Mouse (Mus musculus): ENCODE data around the gene Pef1.
A peak's percentile ranks its signal among the peaks of the same experiment; 100 is the strongest.

Gene Pef1

GRCm38 (mm10) chr4:130095137-130095536 is 7.2 kb upstream of the Pef1 start:
- DNase-seq (ENCODE audit: low spot score): no peak

GRCm38 (mm10) chr4:130101183-130101582 is 1.2 kb upstream of the Pef1 start:
- DNase-seq (ENCODE audit: low spot score): no peak

GRCm38 (mm10) chr4:130103632-130104031 is 1.3 kb downstream of the Pef1 start:
- DNase-seq (ENCODE audit: low spot score): no peak

- no peak for DNase-seq (ENCODE audit: low spot score)
Observed at GRCm38 (mm10) chr4:130104584-130104983, 2.2 kb downstream of the Pef1 start.

GRCm38 (mm10) chr4:130107065-130107443 is 4.7 kb downstream of the Pef1 start:
- DNase-seq (ENCODE audit: low spot score): no peak

GRCm38 (mm10) chr4:130107444-130108131 is 5.2 kb downstream of the Pef1 start:
- DNase-seq (ENCODE audit: low spot score): peak; percentile 100

GRCm38 (mm10) chr4:130108929-130109328 is 6.6 kb downstream of the Pef1 start:
- no peak for DNase-seq (ENCODE audit: low spot score)

GRCm38 (mm10) chr4:130109666-130110065 is 7.3 kb downstream of the Pef1 start:
- DNase-seq (ENCODE audit: low spot score): no peak

- no peak for DNase-seq (ENCODE audit: low spot score)
Observed at GRCm38 (mm10) chr4:130110091-130110490, 7.7 kb downstream of the Pef1 start.

- DNase-seq (ENCODE audit: low spot score): no peak
Observed at GRCm38 (mm10) chr4:130112299-130112698, 9.9 kb downstream of the Pef1 start.

- no peak for DNase-seq (ENCODE audit: low spot score)
Observed at GRCm38 (mm10) chr4:130112732-130113131, 10.4 kb downstream of the Pef1 start.

- no peak for DNase-seq (ENCODE audit: low spot score)
Observed at GRCm38 (mm10) chr4:130120752-130121151, 18.4 kb downstream of the Pef1 start.

- DNase-seq (ENCODE audit: low spot score): no peak
Observed at GRCm38 (mm10) chr4:130121560-130121959, 19.2 kb downstream of the Pef1 start.

- DNase-seq (ENCODE audit: low spot score): no peak
Observed at GRCm38 (mm10) chr4:130123020-130123419, 20.7 kb downstream of the Pef1 start.

GRCm38 (mm10) chr4:130124110-130124509 is 21.8 kb downstream of the Pef1 start:
- DNase-seq (ENCODE audit: low spot score): no peak

GRCm38 (mm10) chr4:130125164-130125563 is 22.8 kb downstream of the Pef1 start:
- no peak for DNase-seq (ENCODE audit: low spot score)

- no peak for DNase-seq (ENCODE audit: low spot score)
Observed at GRCm38 (mm10) chr4:130125935-130126334, 23.6 kb downstream of the Pef1 start.

GRCm38 (mm10) chr4:130128907-130129306 is 26.5 kb downstream of the Pef1 start:
- DNase-seq (ENCODE audit: low spot score): no peak

- no peak for DNase-seq (ENCODE audit: low spot score)
Observed at GRCm38 (mm10) chr4:130130082-130130481, 27.7 kb downstream of the Pef1 start.

- no peak for DNase-seq (ENCODE audit: low spot score)
Observed at GRCm38 (mm10) chr4:130130641-130131350, 28.4 kb downstream of the Pef1 start.

GRCm38 (mm10) chr4:130131448-130132105 is 29.2 kb downstream of the Pef1 start:
- no peak for DNase-seq (ENCODE audit: low spot score)

- no peak for DNase-seq (ENCODE audit: low spot score)
Observed at GRCm38 (mm10) chr4:130133399-130133798, 31.0 kb downstream of the Pef1 start.
